Mouse (Mus musculus) erythroid progenitor cell, adult 5-6 weeks (primary cell): ENCODE data around the gene Tpk1. TPM values are rescaled to one million over a fixed set of nuclear protein-coding genes. Genes with fewer than 3 reads are reported as not detected.

Experiments
- ATAC-seq: replicated peaks from 2 replicates; pipeline ENCODE4 v1.8.0; 2016; ENCODE audit warnings: moderate number of reproducible peaks, mild to moderate bottlenecking, moderate TSS enrichment, inconsistent platforms; ENCODE audit not compliant: poor library complexity, low FRiP score, severe bottlenecking
- total RNA-seq, 2 experiments: library from RNA; stranded (forward) in 1 of 2; stranded (reverse) in 1 of 2; fragments of 150-400 nt in 1 of 2; fragments of 186-747, 209-891 nt in 1 of 2; gene quantifications; 2 replicates each; pipeline versions ENCODE4 v1.2.3 to v1.2.4; 2015 to 2017; ENCODE audit warnings: low replicate concordance in 2 of 2

Gene Tpk1
- total RNA-seq, 2 experiments from 2014 or later = 6.2 to 15.9 TPM

- no peak for ATAC-seq
Observed at GRCm38 (mm10) chr6:43462189-43462848, 203.8 kb downstream of the Tpk1 start.

GRCm38 (mm10) chr6:43459082-43459481 is 207.0 kb downstream of the Tpk1 start:
- ATAC-seq = no peak

GRCm38 (mm10) chr6:43457989-43458388 is 208.1 kb downstream of the Tpk1 start:
- ATAC-seq = no peak

- ATAC-seq = no peak
Observed at GRCm38 (mm10) chr6:43449498-43449897, 216.6 kb downstream of the Tpk1 start.

- ATAC-seq = no peak
Observed at GRCm38 (mm10) chr6:43445856-43446255, 220.2 kb downstream of the Tpk1 start.

- no peak for ATAC-seq
Observed at GRCm38 (mm10) chr6:43442191-43442590, 223.9 kb downstream of the Tpk1 start.

GRCm38 (mm10) chr6:43435987-43436541 is 230.0 kb downstream of the Tpk1 start:
- ATAC-seq = no peak

- ATAC-seq = no peak
Observed at GRCm38 (mm10) chr6:43434365-43434764, 231.7 kb downstream of the Tpk1 start.

GRCm38 (mm10) chr6:43424978-43425377 is 241.1 kb downstream of the Tpk1 start:
- no peak for ATAC-seq

GRCm38 (mm10) chr6:43420358-43420979 is 245.6 kb downstream of the Tpk1 start:
- no peak for ATAC-seq

GRCm38 (mm10) chr6:43408949-43409348 is 257.1 kb downstream of the Tpk1 start:
- no peak for ATAC-seq

GRCm38 (mm10) chr6:43403076-43403475 is 263.0 kb downstream of the Tpk1 start:
- no peak for ATAC-seq

- ATAC-seq = no peak
Observed at GRCm38 (mm10) chr6:43402219-43402997, 263.7 kb downstream of the Tpk1 start.

GRCm38 (mm10) chr6:43396426-43396825 is 269.7 kb downstream of the Tpk1 start:
- ATAC-seq = no peak

- ATAC-seq = no peak
Observed at GRCm38 (mm10) chr6:43395538-43395937, 270.5 kb downstream of the Tpk1 start.

- ATAC-seq = no peak
Observed at GRCm38 (mm10) chr6:43391358-43391757, 274.7 kb downstream of the Tpk1 start.

GRCm38 (mm10) chr6:43387273-43387672 is 278.8 kb downstream of the Tpk1 start:
- no peak for ATAC-seq

GRCm38 (mm10) chr6:43384841-43385240 is 281.2 kb downstream of the Tpk1 start:
- ATAC-seq = no peak

- ATAC-seq = no peak
Observed at GRCm38 (mm10) chr6:43384304-43384703, 281.8 kb downstream of the Tpk1 start.

GRCm38 (mm10) chr6:43382750-43383149 is 283.3 kb downstream of the Tpk1 start:
- ATAC-seq = no peak

- no peak for ATAC-seq
Observed at GRCm38 (mm10) chr6:43382284-43382683, 283.8 kb downstream of the Tpk1 start.
